Mouse (Mus musculus) forebrain, embryonic 16.5 days (tissue): ENCODE results near the gene Cyp4a32. TPM values are rescaled to one million over a fixed set of nuclear protein-coding genes. Genes with fewer than 3 reads are reported as not detected.
"Not testable (repeated sequence)": the region's sequence is repeated elsewhere in the genome, so short reads cannot be mapped to it uniquely, and the experiment has no call there.

ENCODE experiments used
- ATAC-seq: fragments of 200-750 bp; cut with Nextera tagmentation; 2 replicates; pipeline ENCODE4 v1.8.0; 2017; ENCODE audit warnings: mild to moderate bottlenecking, moderate library complexity
- H3K27ac ChIP-seq: fragments of 300-500 bp; sonication (generic); 2 replicates; pipeline ENCODE4 v1.5.1; 2014; ENCODE audit warnings: low read length, control low read depth
- H3K27me3 ChIP-seq: fragments of 300-500 bp; sonication (generic); replicated peaks from 2 replicates; pipeline ENCODE4 v1.6.1; 2014; ENCODE audit warnings: low read length; ENCODE audit not compliant: control insufficient read depth, insufficient read depth
- H3K36me3 ChIP-seq: fragments of 300-500 bp; sonication (generic); 2 replicates; pipeline ENCODE4 v1.6.1; 2014; ENCODE audit not compliant: control insufficient read depth, insufficient read depth
- H3K4me1 ChIP-seq: fragments of 300-500 bp; sonication (generic); replicated peaks from 2 replicates; pipeline ENCODE4 v1.6.1; 2014; ENCODE audit warnings: low read length; ENCODE audit not compliant: control insufficient read depth, insufficient read depth
- H3K4me2 ChIP-seq: fragments of 300-500 bp; sonication (generic); 2 replicates; pipeline ENCODE4 v1.6.1; 2014; ENCODE audit warnings: mild to moderate bottlenecking, low read length, control low read depth
- H3K4me3 ChIP-seq: fragments of 300-500 bp; sonication (generic); replicated peaks from 2 replicates; pipeline ENCODE4 v1.5.1; 2014; ENCODE audit warnings: mild to moderate bottlenecking, low read length, control low read depth
- H3K9ac ChIP-seq: fragments of 300-500 bp; sonication (generic); replicated peaks from 2 replicates; pipeline ENCODE4 v1.6.1; 2014; ENCODE audit warnings: low read depth, low read length, control low read depth
- H3K9me3 ChIP-seq: fragments of 300-500 bp; sonication (generic); 2 replicates; pipeline ENCODE4 v1.6.1; 2016; ENCODE audit warnings: low read length; ENCODE audit not compliant: control insufficient read depth
- WGBS: fragments of 180-500 bp; shearing (Covaris S2); extraction: QIAGEN DNeasy Blood & Tissue Kit; methylation state at CpG from one replicate; pipeline ENCODE4 v1.1.7; 2014; 5-methylcytosine and 5-hydroxymethylcytosine counted together
- polyA plus RNA-seq: library from polyadenylated mRNA; unstranded; fragments of >200 nt; fragmentation: Nextera tagmentation; extraction: Ambion mirVana; gene quantifications from 2 replicates; pipeline ENCODE4 v1.2.1, GENCODE M21; 2015

The Cyp4a32 gene
- polyA plus RNA-seq, 1 experiment from 2014 or later, result not detected

- H3K27ac ChIP-seq, result no peak overlapping the region
- ATAC-seq, result no peak
- no peaks in the 10 kb centered on the region for H3K36me3 ChIP-seq
- H3K9ac ChIP-seq, result no peak overlapping the region
- no peaks in the 10 kb centered on the region for H3K4me1 ChIP-seq
- no peaks in the 10 kb centered on the region for H3K9me3 ChIP-seq
- H3K4me3 ChIP-seq, result no peak overlapping the region
- no peak overlapping the region for H3K4me2 ChIP-seq
- H3K27me3 ChIP-seq, result no peaks in the 10 kb centered on the region
Measured at GRCm38 (mm10) chr4:115583036-115583435, 17.7 kb upstream of the Cyp4a32 start.

- 94% methylated on average over 1 of the region's 1 CpGs for WGBS
- no peaks in the 10 kb centered on the region for H3K36me3 ChIP-seq
- no peak for ATAC-seq
- H3K4me1 ChIP-seq, result no peaks in the 10 kb centered on the region
- H3K27me3 ChIP-seq, result no peaks in the 10 kb centered on the region
- no peak overlapping the region for H3K4me3 ChIP-seq
- no peak overlapping the region for H3K4me2 ChIP-seq
- no peaks in the 10 kb centered on the region for H3K9me3 ChIP-seq
- no peak overlapping the region for H3K27ac ChIP-seq
- H3K9ac ChIP-seq, result no peak overlapping the region
Measured at GRCm38 (mm10) chr4:115596357-115596756, 4.4 kb upstream of the Cyp4a32 start.

GRCm38 (mm10) chr4:115596824-115597336 is 3.9 kb upstream of the Cyp4a32 start:
- H3K36me3 ChIP-seq, result no peaks in the 10 kb centered on the region
- no peak for ATAC-seq
- 83% methylated on average over 2 of the region's 2 CpGs for WGBS
- no peaks in the 10 kb centered on the region for H3K9me3 ChIP-seq
- no peaks in the 10 kb centered on the region for H3K4me1 ChIP-seq
- H3K27me3 ChIP-seq, result no peaks in the 10 kb centered on the region
- H3K27ac ChIP-seq, result no peak overlapping the region
- no peak overlapping the region for H3K4me3 ChIP-seq
- H3K4me2 ChIP-seq, result no peak overlapping the region
- H3K9ac ChIP-seq, result no peak overlapping the region

- Histone ChIP-seq H3K9ac (no peak overlapping the region), H3K27me3 (no peaks in the 10 kb centered on the region)
Measured at GRCm38 (mm10) chr4:115614005-115614404, 13.2 kb downstream of the Cyp4a32 start.

GRCm38 (mm10) chr4:115625560-115625959 is 24.8 kb downstream of the Cyp4a32 start:
- ATAC-seq, H3K4me1 ChIP-seq, H3K27ac ChIP-seq, H3K36me3 ChIP-seq, H3K9ac ChIP-seq, H3K9me3 ChIP-seq, H3K27me3 ChIP-seq, H3K4me2 ChIP-seq, H3K4me3 ChIP-seq: not testable (repeated sequence)
- WGBS, result 98% methylated on average over 3 of the region's 3 CpGs

More at GRCm38 (mm10) chr4:115614005-115614404, 13.2 kb downstream of the Cyp4a32 start:
- H3K27ac ChIP-seq, result no peak overlapping the region
- no peak overlapping the region for H3K4me2 ChIP-seq
- H3K36me3 ChIP-seq, result no peaks in the 10 kb centered on the region
- no peak for ATAC-seq
- H3K4me3 ChIP-seq, result no peak overlapping the region
- H3K9me3 ChIP-seq, result no peaks in the 10 kb centered on the region
- no peaks in the 10 kb centered on the region for H3K4me1 ChIP-seq

- no peaks in the 10 kb centered on the region for H3K27me3 ChIP-seq
- no peaks in the 10 kb centered on the region for H3K9me3 ChIP-seq
- H3K4me2 ChIP-seq, result no peak overlapping the region
- H3K4me1 ChIP-seq, result no peaks in the 10 kb centered on the region
- no peaks in the 10 kb centered on the region for H3K36me3 ChIP-seq
- WGBS, result 78% methylated on average over 5 of the region's 5 CpGs
- H3K4me3 ChIP-seq, result no peak overlapping the region
- ATAC-seq, result no peak
- H3K27ac ChIP-seq, result no peak overlapping the region
- no peak overlapping the region for H3K9ac ChIP-seq
Measured at GRCm38 (mm10) chr4:115642967-115643754, 42.4 kb downstream of the Cyp4a32 start.

- Histone ChIP-seq H3K9me3 (no peaks in the 10 kb centered on the region), H3K36me3 (no peaks in the 10 kb centered on the region), H3K4me3 (no peak overlapping the region), H3K27me3 (no peaks in the 10 kb centered on the region), H3K9ac (no peak overlapping the region), H3K27ac (no peak overlapping the region), H3K4me2 (no peak overlapping the region), H3K4me1 (no peaks in the 10 kb centered on the region)
- ATAC-seq, result no peak
Measured at GRCm38 (mm10) chr4:115645371-115645770, 44.6 kb downstream of the Cyp4a32 start.

- no peaks in the 10 kb centered on the region for H3K36me3 ChIP-seq
- no peak within 1 kb of the TSS for H3K27ac ChIP-seq
- H3K4me3 ChIP-seq, result no peak within 1 kb of the TSS
- H3K9me3 ChIP-seq, result no peaks in the 10 kb centered on the region
- 83% methylated on average over 9 of the region's 9 CpGs for WGBS
- H3K9ac ChIP-seq, result no peak within 1 kb of the TSS
- no peak for ATAC-seq
- no peaks in the 10 kb centered on the region for H3K27me3 ChIP-seq
- H3K4me2 ChIP-seq, result no peak within 1 kb of the TSS
- H3K4me1 ChIP-seq, result no peaks in the 10 kb centered on the region
Measured at GRCm38 (mm10) chr4:115647580-115647979, 46.8 kb downstream of the Cyp4a32 start, which contains the start of gene Cyp4b1. Gene Cyp4b1, minus strand, starts transcription at chr4:115647723.

GRCm38 (mm10) chr4:115648752-115649151 is 48.0 kb downstream of the Cyp4a32 start:
- no peaks in the 10 kb centered on the region for H3K27me3 ChIP-seq
- no peak overlapping the region for H3K4me2 ChIP-seq
- no peak overlapping the region for H3K9ac ChIP-seq
- no peak overlapping the region for H3K4me3 ChIP-seq
- no peak for ATAC-seq
- H3K9me3 ChIP-seq, result no peaks in the 10 kb centered on the region
- no peak overlapping the region for H3K27ac ChIP-seq
- 64% methylated on average over 2 of the region's 2 CpGs for WGBS
- H3K4me1 ChIP-seq, result no peaks in the 10 kb centered on the region
- H3K36me3 ChIP-seq, result no peaks in the 10 kb centered on the region
